Mouse (Mus musculus): ENCODE data around the gene Sun1. TPM values are rescaled to one million over a fixed set of nuclear protein-coding genes. Genes with fewer than 3 reads are reported as not detected.

The Sun1 gene
- total RNA-seq, 2 experiments from 2014 or later: 61.6 to 63.6 TPM

DNA sequence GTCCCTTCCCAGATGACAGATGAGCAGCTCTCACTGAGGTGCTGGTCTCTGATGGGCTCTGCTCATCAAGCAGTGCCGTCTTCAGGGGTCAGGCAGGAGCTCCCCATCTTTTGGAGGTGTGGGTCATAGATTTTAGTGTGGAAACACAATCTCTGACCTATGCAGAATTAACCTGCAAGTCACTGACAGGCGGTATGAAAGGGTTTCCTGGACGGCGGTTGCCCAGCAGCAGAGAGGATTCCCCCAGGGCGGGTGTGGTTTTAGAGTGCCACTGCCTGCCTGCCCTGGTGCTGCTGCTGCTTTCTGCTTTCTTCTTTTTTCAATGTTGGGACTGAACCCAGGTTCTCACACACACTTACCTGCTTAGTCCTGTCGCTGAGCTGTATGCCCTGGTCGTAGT is 6.1 kb downstream of the Sun1 start:
- no peak for DNase-seq (ENCODE audit: low spot score in 2 of 2)

DNA sequence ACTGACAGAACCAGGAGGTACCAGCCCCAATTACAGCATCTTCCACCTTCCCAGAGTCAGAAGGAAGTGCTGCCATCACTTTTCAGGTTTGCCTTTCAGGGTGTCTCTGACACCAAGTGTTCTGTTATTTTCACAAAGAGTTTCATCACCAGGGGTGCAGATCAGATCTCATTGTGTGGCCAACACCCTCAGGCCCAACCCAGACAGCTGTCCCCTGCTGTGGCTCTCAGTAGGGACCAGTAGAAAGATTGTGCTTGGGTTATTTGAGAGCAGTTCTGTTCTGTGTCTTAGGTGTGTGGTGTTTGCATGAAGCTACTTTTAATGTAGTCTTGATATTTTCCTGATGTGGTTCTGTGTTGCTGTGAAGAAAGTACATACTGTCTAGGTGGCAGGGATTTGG is 7.7 kb downstream of the Sun1 start:
- DNase-seq (ENCODE audit: low spot score in 2 of 2): no peak

DNA sequence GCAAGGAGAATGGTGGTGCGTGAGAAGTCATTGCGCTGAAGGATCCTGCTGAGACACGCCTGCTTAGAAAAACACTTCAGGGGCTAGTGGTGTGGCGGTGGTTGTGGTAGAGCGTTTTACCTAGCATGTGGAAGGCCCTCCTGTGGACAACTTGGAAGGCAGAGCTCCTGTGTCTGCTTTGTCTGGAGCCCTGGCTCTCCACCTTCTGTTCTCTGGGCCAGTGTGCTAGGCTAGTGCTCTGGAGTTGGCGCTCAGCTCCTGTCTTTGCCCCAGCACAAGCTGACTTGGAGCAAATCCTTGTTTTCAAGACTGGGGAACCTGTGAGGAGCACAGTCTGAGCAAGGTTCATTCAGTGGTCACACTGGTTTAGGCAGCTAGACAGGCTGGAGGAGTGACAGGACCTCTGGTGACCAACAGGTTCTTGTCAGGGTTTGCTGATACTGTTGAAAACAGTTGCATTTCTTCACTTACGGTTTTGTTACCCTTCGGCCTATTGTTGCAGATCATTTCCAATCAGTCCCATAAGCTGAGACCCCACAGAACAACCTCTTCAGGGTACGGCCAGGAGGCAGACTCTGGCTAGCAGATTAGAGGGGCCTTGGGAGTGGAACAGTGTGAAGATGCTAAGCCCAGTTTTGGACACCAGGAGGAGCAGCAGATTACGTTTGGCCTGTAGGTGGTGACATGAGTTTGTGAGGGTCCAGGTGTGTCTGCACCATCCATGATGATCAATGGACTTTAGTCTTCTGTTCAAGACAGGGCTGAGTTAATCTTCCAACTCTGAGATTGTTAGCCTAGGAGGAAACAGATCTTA is 8.6 kb downstream of the Sun1 start:
- no peak for DNase-seq (ENCODE audit: low spot score in 2 of 2)

DNA sequence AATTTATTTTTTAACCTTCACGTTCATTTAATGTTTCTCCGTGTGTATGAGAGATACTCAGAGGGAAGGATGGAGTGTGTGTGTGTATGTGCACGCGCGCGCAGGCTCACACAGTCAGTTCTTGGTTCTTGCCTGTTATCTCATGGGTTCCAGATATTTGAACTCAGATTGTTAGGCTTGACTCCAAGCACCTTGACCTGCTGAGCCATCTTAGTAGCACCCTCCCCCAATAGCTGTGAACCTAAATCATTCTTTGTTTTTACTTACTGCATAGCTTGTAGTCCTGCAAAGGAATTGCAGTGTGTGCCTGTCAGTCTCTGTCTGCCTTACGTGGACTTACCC is 9.2 kb downstream of the Sun1 start:
- DNase-seq (ENCODE audit: low spot score in 2 of 2): no peak

DNA sequence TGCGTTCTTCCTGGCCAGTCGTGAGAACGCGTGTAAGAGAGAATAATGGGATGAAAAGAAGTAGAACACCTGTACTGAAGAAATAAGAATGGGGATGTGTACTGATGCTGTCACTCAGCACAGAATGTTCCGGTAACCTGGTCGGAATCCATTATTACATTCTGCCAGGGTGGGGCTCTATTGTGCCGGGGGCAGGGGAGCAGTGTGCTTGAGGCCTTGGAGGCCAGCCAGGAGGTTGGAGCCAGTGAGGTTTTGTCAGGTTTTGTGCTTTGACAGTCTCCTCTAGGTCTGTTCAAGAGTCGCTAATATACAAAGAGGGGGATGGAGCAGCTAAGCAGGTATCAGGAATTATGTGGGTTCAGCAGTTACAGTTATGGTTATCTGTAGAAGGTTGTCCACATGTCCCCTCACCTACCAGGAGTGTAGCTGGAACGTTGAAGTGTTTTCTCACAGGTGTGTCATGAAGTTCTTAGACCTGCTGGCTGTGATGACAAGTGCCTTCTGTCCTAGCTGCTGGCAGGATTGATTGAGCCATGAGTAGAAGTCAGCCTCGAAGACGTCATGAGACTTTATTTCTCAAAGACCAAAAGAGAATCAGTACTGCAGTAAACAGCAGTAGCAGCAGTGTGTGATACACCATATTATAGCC is 11.4 kb downstream of the Sun1 start:
- no peak for DNase-seq (ENCODE audit: low spot score in 2 of 2)

DNA sequence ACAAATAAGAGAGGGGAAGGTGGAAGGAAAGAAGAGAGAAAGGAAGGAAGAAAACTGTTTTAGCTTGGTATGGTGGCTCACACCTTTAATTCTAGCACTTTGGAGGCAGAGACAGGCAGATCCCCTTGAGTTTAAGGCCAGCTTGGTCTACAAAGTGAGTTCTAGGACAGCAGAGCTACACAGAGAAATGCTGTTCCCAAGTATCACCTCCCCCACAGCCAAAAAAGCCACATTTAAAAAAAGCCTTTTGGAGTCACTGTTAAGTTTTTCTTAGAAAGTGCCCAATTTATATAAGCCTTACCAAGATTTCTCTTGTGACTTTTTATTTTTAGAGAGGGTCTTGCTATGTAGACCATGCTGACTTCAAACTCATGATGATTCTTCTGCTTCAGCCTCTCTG is 13.9 kb downstream of the Sun1 start:
- no peak for DNase-seq (ENCODE audit: low spot score in 2 of 2)

DNA sequence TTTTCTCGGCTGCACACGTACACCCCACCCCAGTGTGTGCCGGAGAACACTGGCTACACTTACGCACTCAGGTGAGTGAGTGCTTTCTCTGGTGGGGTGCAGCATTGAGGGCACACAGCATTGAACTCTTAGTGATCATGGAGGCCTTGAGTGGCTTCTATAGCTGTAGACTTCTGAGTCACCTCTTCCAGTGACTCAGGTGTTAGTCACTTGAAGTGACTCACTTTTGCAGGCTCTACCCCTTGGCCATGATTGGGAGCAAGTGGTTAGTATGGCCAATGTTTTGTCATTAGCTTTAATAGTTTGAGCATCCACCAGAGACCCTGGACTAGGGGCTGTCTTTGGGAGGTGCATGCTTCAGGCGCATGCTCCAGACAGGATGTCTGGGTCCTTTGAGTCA is 14.7 kb downstream of the Sun1 start:
- no peak for DNase-seq (ENCODE audit: low spot score in 2 of 2)

DNA sequence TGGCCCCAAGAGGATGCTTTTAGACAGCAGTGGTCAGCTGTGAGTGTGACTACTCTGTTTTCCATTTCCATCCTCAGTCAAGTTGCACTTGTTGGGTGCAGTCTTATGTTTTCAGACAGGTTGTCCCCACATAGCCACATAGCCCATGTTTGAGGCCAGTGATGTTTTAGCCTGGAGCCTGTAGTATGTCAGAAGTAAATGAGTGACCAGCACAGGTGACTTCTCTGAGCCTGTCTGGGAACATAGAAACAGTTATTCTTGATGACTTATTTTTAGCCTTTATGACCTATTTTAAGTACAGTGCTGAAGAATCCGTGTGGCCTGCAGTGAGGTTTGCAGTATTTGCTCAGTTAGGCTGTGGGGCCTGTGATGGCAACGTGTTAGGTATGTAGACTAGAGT is 15.7 kb downstream of the Sun1 start:
- DNase-seq (ENCODE audit: low spot score in 2 of 2): no peak

DNA sequence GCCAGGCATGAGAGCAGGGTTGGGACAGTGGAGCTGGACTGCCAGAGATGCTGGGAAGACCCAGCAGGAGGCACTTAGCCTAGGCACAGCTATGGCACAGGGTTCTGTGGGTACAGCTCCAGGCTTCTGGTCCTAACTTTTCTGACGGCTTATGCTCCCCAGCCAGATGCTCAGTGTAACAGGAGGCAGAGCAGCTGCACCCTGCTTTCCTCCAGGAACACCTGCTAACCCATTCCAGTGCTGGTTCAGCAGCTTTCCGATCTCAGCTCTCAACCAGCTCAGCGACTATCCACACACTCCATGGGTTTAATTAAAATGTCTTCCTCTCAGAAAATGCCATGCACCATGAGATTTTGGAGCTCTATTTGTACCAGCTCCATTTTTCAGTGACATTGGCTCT is 16.3 kb downstream of the Sun1 start:
- no peak for DNase-seq (ENCODE audit: low spot score in 2 of 2)

DNA sequence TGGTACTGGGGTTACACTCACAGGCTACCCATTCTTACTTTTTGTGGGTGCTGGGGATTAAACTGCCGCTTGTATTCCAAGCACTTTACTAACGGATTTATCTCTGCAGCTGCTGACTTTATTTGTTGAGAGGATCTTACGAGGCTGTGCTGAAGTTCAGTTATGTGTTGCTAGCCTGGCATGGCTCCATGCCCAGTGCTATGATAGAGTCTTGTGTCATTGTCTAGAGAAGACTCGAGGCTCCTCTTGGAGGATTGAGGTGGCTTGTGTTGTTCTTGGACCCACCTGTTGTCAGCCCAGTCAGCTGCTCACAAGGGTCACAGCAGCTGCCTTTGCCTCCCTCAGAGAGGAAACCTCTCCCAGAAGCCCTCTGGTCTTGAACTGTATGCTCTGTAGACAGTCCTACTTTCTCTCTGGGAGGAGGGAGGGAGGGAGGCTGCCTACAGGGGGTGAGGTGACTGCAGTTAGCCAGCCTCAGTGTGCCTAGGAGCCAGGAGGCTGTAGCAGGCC is 19.6 kb downstream of the Sun1 start:
- no peak for DNase-seq (ENCODE audit: low spot score in 2 of 2)

DNA sequence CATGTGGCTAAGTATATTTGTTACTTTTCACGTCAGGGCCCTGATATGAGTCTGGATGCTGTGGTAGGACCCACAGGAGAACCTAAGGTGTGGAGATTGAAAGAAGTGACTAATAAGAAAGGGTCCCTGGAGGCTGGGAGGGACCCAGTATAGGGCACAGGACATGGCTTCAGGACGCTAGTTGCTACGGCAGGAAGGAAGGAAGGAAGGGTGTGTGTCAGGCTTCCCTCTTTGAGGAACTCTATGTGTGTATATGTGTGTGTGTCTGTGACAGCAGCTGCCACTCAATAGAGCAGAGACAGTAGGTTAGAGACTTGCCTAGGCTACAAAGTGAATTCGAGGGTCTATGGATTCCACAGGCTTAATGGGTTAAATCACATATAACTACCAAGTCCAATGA is 20.2 kb downstream of the Sun1 start:
- no peak for DNase-seq (ENCODE audit: low spot score in 2 of 2)

DNA sequence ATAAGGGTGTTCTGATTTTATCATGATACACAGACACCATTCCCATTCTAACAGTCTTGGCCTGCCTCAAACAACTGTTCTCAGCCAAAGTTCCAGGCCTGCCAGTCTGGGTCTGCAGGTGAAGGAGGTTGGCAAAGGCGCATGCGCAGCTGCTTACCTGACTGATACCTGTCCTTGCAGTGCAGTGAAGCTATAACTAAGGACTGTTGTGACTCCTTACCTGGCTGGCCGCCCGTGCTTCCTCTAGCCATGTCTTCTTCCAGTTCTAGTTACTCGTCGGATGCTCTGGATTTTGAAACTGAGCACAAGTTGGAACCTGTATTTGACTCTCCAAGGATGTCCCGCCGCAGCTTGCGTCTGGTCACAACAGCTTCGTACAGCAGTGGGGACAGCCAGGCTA is 22.9 kb downstream of the Sun1 start:
- DNase-seq (ENCODE audit: low spot score in 2 of 2): no peak

DNA sequence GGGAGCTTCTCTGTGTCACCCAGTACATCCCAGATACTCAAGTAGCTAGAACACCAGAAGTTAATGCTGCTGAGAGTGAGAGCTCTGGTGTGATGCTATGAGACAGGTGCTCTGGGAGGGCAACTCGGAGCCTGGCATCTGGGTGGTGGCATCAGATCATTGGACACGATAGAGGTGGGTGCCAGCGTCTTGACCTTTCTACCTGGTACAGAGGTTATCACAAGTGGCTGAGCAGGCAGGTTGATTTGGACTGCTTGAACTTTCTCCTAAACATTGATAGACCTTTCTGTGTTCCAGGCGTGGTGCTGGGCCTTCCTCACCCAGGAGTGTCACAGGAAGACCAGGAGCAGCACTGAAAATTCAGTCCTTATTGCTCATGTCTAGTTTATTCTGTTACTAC is 26.8 kb downstream of the Sun1 start:
- no peak for DNase-seq (ENCODE audit: low spot score in 2 of 2)

DNA sequence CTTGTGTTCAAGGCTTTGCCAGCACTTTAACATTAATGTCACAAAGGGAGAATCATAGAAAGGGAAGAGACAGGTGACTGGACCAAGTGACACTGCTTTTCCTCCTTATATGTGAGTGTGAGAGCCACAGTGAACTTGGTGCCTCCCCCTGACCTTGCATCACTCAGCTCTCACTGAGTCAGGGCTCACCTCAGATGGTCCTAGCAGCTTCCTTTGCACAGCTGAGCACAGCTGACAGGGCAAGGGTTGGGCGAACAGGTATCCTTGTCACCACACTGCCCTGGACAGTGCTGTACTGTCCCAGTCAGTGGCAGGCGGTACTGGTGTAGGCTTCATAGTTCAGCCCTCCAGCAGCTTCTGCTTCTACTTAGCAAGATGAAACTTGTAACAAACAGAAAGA is 27.2 kb downstream of the Sun1 start:
- DNase-seq (ENCODE audit: low spot score in 2 of 2): no peak

DNA sequence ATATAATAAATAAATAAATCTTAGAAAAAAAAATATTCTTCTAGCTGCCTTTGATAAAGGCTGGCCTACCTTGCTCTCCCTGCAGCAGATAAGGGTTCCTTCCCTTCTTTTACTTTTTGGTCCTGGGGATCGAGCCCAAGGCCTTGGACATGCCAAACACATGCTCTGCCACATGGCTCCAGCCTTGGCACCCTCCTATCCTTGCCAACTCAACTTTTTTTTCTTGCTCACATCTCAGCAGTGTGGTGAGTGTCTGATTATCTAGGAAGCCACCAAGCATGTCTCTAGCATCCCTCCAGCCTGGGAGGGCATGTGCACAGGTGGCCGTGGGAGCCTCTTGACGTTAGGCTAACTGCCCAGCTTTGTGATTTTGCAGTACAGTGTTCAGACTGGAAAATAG is 27.9 kb downstream of the Sun1 start:
- DNase-seq (ENCODE audit: low spot score in 2 of 2): no peak

DNA sequence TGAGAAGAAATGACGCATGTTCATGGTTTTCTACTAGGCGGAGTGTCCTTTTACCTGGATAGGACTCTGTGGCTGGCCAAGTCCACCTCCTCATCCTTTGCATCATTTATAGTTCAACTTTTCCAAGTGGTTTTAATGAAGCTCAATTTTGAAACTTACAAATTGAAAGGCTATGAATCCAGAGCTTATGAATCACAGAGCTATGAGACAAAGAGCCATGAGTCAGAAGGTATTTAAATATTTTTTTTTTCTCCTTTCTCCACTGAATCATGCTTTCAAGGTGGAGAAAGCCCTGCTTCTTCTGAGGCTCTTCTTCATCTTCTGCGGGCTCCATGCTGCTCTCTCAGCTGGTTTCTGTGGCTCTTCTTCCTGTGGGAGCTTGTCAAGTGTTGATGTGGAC is 29.3 kb downstream of the Sun1 start:
- DNase-seq (ENCODE audit: low spot score in 2 of 2): no peak

DNA sequence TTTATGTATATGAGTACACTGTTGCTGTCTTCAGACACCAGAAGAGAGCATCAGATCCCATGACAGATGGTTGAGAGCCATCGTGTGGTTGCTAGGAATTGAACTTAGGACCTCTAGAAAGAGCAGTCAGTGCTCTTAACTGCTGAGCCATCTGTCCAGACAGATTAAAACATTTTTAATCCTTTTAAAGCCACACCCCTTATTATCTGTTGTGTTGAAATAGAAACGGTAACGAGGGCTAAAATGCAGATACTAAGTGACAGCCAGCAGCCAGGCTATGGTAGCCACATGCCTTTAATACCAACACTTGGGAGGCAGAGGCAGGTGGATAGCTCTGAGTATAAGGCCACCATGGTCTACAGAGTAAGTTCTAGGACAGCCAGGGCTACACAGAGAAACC is 31.6 kb downstream of the Sun1 start:
- no peak for DNase-seq (ENCODE audit: low spot score in 2 of 2)

DNA sequence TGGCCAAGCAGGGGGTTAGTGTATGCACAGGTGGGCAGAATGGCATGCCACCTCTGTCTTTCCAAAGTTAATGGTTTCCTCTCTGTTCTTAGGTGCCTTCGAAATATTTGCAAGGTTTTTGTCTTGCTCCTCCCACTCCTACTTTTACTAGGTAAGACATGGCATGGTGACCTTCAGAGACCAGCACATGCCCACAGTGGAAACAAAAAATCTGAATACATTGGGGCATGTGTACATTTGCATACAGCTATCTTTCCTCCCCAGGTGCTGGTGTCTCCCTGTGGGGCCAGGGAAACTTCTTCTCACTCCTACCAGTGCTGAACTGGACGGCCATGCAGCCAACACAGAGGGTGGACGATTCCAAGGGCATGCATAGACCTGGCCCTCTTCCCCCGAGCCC is 34.0 kb downstream of the Sun1 start:
- DNase-seq (ENCODE audit: low spot score in 2 of 2): no peak

DNA sequence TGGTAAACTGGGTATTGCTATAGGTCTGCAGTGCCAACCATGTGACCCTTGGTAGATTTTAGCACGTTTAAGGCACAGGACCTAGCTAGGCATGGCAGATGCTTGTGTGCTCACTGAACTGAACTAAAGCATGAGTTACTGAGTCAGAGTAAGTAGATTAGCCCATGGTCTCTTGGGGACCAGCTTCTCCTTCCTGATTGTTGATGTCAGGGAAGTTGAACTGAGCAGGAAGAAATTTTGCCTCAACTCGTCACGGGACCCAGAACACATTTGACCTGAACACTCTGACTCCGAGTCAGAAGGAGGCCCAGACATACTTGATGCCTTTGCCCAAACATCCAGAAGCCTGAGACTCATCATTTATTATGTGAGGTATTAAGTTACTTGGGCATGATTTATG is 37.0 kb downstream of the Sun1 start:
- no peak for DNase-seq (ENCODE audit: low spot score in 2 of 2)

DNA sequence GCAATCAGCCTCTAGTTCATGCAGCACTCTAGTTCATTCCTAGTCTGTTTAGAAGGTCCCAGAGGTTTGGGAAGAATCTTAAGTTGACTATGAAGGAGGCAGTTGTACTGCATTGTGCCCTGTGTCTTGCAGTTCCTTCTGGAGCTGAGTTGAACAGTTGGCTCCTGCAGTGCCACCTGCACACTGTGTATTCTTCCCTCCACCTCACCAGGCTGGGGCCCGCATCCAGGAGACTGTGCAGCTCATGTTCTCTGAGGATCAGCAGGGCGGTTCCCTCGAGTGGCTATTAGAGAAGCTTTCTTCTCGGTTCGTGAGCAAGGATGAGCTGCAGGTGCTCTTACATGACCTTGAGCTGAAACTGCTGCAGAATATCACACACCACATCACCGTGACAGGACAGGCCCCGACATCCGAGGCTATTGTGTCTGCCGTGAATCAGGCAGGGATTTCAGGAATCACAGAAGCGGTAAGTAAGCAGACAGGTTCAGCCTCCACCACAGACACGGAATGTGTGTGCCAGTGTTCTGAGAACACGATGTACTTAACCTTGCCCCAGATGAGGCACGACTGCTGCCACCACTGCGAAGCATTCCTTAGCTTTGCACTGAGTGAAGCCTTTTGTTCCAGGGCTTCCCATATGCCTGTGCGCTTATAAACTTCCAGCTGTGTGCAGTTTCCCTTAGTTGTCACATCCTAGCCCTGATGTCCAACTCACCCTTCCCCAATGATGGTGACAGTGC is 40.8 kb downstream of the Sun1 start:
- no peak for DNase-seq (ENCODE audit: low spot score in 2 of 2)

DNA sequence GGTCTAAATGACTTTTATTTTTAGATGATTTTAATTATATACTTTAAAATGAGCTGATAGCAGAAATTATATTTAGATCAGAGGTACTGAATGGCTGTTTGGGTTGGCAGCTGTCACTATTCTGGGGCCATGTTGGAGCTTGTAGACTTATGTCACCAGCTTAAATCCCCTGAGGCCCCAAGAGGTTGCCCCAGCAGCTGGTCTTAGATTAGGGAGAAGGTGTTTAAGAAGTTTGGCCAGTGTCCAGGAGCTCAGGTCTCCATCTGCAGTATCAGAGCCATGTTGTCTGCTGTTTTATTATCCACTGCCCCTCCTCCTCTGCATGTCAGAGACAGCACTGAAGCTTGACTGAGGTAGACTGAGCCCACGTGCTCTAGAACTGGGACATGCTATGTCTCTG is 42.9 kb downstream of the Sun1 start:
- DNase-seq (ENCODE audit: low spot score in 2 of 2): no peak

DNA sequence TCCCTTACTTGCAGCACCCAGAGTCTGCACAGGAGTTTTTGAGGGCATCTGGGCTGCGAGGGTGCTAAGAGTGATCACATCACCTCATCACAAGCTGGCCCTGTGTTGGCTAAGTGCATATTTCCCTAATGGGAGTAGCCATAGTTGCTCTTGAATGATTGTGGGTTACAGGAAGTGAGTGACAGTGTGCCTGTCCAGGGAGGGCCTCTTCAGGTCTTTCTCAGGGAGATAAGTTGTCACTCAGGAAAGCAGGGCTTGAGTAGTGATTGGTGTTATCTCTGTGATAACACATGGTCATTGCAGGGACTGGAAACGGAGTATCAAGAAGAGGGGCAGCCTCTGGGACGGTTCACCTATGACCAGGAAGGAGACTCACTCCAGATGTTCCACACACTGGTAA is 47.3 kb downstream of the Sun1 start:
- no peak for DNase-seq (ENCODE audit: low spot score in 2 of 2)
